Comparison of ENCODE assay signal across 9 mouse cellular contexts in genomic region chr7:68054956-68055355, GRCm38 (mm10).
DNase-seq lines count a peak whose midpoint lies in the region; ATAC-seq and TF ChIP-seq lines count a peak whose summit lies in the region.
"Had no signal": no experiment of that assay in that cellular context is flagged by ENCODE, and none has a peak within 500 bp of the region (broad histone marks: within the 10 kb centered on the region; RNA-seq: fewer than 3 reads in every experiment).

No protein-coding gene starts in this region.

- H3K9me3 ChIP-seq in heart, embryonic 11.5 days (replicated peaks; ENCODE audit: control insufficient read depth, low read length): no peaks in the 10 kb centered on the region
- no peaks in the 10 kb centered on the region for H3K9me3 ChIP-seq in lung, postnatal 0 days (ENCODE audit: low read length)

- H3K9ac ChIP-seq in heart, embryonic 11.5 days (ENCODE audit: low read depth, low read length): 0 out of 2 replicates have a peak overlapping the region, but pooled peaks have one; percentile 3
- H3K9ac ChIP-seq in lung, postnatal 0 days (replicated peaks; ENCODE audit: low read depth): no peak overlapping the region

- WGBS in heart, embryonic 11.5 days (ENCODE audit: insufficient replicate concordance): 72% methylated on average over 6 of the region's 6 CpGs
- WGBS in bone marrow, adult 2 months: 65% methylated on average over 6 of the region's 6 CpGs
- WGBS in lung, postnatal 0 days: 67% methylated on average over 6 of the region's 6 CpGs

- H3K4me2 ChIP-seq in heart, embryonic 11.5 days: no peak overlapping the region
- H3K4me2 ChIP-seq in lung, postnatal 0 days (replicated peaks; ENCODE audit: low read depth, low read length): peak overlapping the region; percentile 8; the same call in 1 of the 2 replicates

- no peak for TF ChIP-seq POLR2A in bone marrow, adult 2 months (IDR thresholded peaks at IDR 0.05; ENCODE audit: borderline replicate concordance, control insufficient read depth, low read depth, low read length)

- no peak overlapping the region for H3K27ac ChIP-seq in heart, embryonic 11.5 days (ENCODE audit: low read depth, low read length)
- H3K27ac ChIP-seq in bone marrow, adult 2 months (ENCODE audit: control insufficient read depth, insufficient read depth, low read depth, low read length, poor library complexity): no peak overlapping the region
- no peak overlapping the region for H3K27ac ChIP-seq in lung, postnatal 0 days (ENCODE audit: low read length)

- peaks cover 16% of the 10 kb centered on the region for H3K4me1 ChIP-seq in heart, embryonic 11.5 days (ENCODE audit: control insufficient read depth, insufficient read depth, low read length)
- no peaks in the 10 kb centered on the region; the same call in 1 of the 2 replicates for H3K4me1 ChIP-seq in bone marrow, adult 2 months (ENCODE audit: control insufficient read depth, insufficient read depth, low read length)
- peaks cover 3% of the 10 kb centered on the region; the same call in 1 of the 2 replicates for H3K4me1 ChIP-seq in lung, postnatal 0 days (ENCODE audit: insufficient read depth, low read depth, low read length)

- DNase-seq in heart, adult 11 months: no peak
- peak; percentile 27 for DNase-seq in lung, postnatal 0 days (ENCODE audit: low spot score)
- DNase-seq in natural killer cell, adult 2 months (ENCODE audit: low spot score in 2 of 2): no peak
- DNase-seq in kidney, adult 18-20 months: no peak
- no peak for DNase-seq in urinary bladder, postnatal 36 days (ENCODE audit: low spot score in 2 of 2)

- peaks cover 2% of the 10 kb centered on the region for H3K79me3 ChIP-seq in C2C12 (ENCODE audit: low read depth)

- no peak overlapping the region for H3ac ChIP-seq in C2C12 (ENCODE audit: control insufficient read depth, insufficient read length, low read depth)

- TF ChIP-seq CTCF in C2C12 (IDR thresholded peaks at IDR 0.05; ENCODE audit: control insufficient read depth, insufficient read depth, insufficient read length): peak; percentile 43
- TF ChIP-seq CTCF in bone marrow, adult 2 months (IDR thresholded peaks at IDR 0.05; ENCODE audit: control insufficient read depth, insufficient read depth, low read length): peak; percentile 45
- TF ChIP-seq CTCF in lung, postnatal 0 days (IDR thresholded peaks at IDR 0.05): peak; percentile 53

- H3K79me2 ChIP-seq in C2C12 (ENCODE audit: control insufficient read depth, insufficient read depth): peaks cover 31% of the 10 kb centered on the region

- no peak for ATAC-seq in heart, embryonic 11.5 days (replicated peaks; ENCODE audit: insufficient number of reproducible peaks, low FRiP score, low TSS enrichment)
- peak; percentile 9; the same call in 1 of the 2 replicates for ATAC-seq in lung, postnatal 0 days

- no peaks in the 10 kb centered on the region for H3K36me3 ChIP-seq in heart, embryonic 11.5 days (ENCODE audit: control insufficient read depth, insufficient read depth, low read length)
- no peaks in the 10 kb centered on the region for H3K36me3 ChIP-seq in C2C12 (ENCODE audit: control insufficient read depth, insufficient read depth)
- no peaks in the 10 kb centered on the region for H3K36me3 ChIP-seq in lung, postnatal 0 days (ENCODE audit: insufficient read depth, low read length)

- H3K27me3 ChIP-seq in heart, embryonic 11.5 days (ENCODE audit: control insufficient read depth, insufficient read depth, low read length): no peaks in the 10 kb centered on the region
- H3K27me3 ChIP-seq in C2C12 (ENCODE audit: control insufficient read depth, insufficient read depth, insufficient read length): no peaks in the 10 kb centered on the region
- H3K27me3 ChIP-seq in lung, postnatal 0 days (replicated peaks; ENCODE audit: insufficient read depth, low read length): no peaks in the 10 kb centered on the region

- TF ChIP-seq EP300 in lung, postnatal 0 days (IDR thresholded peaks at IDR 0.05): no peak

- no peak overlapping the region for H3K4me3 ChIP-seq in heart, embryonic 11.5 days (ENCODE audit: low read depth, low read length)
- H3K4me3 ChIP-seq in C2C12 (ENCODE audit: insufficient read depth, poor library complexity, severe bottlenecking): no peak overlapping the region
- H3K4me3 ChIP-seq in bone marrow, adult 2 months (replicated peaks; ENCODE audit: control insufficient read depth, low read depth, low read length): no peak overlapping the region
- no peak overlapping the region for H3K4me3 ChIP-seq in lung, postnatal 0 days (ENCODE audit: low read depth, low read length)
- H3K4me3 ChIP-seq: erythroblast, embryonic 14.5 days had no signal

TF ChIP-seq in C2C12, 6 proteins besides CTCF, POLR2A, EP300 and RAD21:
- TF ChIP-seq MYOD1 (IDR thresholded peaks at IDR 0.05; ENCODE audit: control insufficient read depth, insufficient read length, low read depth) (no peak), MYOG (IDR thresholded peaks at IDR 0.05; ENCODE audit: control insufficient read depth, extremely low read depth, insufficient read length) (no peak), FOSL1 (IDR thresholded peaks at IDR 0.05; ENCODE audit: insufficient read depth, low read length, poor library complexity, severe bottlenecking) (no peak), MAX (IDR thresholded peaks at IDR 0.05) (no peak), USF1 (IDR thresholded peaks at IDR 0.05; ENCODE audit: low read depth) (no peak), CEBPB (IDR thresholded peaks at IDR 0.05; ENCODE audit: low read depth) (no peak)
